Mouse (Mus musculus) left cerebral cortex, adult 9 months (tissue): ENCODE results near the gene Plscr3.
A peak's percentile ranks its signal among the peaks of the same experiment; 100 is the strongest.

ENCODE experiments used
- DNase-seq, 2 experiments: peaks; one replicate each; pipeline ENCODE4 v3.0.0; 2022; ENCODE audit warnings: low spot score in 2 of 2

Plscr3 gene

DNA sequence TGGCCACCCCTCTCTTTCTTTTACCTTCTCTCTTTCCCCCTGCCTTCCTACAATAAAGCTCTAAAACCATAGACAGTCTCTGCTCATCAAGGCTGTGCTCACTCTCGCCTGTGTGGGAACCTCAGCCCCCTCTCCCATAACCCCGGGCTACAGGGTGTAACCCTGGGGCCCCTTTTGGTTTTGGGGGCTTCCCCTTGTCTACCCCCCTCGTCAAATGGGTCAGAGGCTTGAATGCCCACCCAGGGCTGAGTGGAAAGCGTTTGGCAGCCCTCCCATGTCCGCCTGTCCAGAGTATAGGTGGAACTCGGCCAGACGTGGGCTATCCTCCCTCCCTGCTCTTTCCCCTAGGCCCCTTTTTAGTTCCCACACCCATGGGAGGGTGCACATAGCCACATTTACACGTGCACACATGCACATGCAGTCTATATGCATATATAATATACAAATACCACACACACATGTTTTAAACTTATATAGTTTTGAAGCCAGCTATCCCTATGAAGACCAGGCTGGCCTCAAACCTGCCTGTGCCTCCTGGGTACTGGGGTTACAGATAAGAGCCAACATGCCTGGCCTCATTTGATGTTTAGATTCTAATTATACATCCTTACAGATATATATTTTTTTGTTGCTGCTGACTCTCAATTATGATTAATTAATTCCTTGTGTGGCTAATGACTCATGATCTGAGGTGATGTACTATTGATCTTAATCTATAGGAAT, 18.1 kb downstream of the Plscr3 start:
- DNase-seq: no peak

DNA sequence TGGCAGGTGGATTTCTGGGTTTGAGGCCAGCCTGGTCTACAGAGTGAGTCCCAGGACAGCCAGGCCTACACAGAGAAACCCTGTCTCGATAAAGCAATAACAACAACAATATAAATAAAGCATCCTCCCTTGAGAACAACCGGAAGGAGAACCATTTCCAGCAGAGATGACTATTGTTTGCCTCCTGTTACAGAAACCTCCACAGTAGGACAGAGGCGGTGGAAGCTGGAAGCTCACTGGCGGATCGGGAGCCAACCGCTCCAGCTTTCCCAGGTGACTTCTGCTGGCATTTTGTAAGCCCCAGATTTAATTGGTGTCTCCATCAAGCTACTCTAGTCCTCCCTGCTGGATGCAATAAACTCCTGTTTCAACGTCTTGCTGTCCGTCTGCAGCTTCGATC, 19.4 kb downstream of the Plscr3 start:
- no peak for DNase-seq

- DNase-seq: no peak
These were observed 21.2 kb downstream of the Plscr3 start for GRCm38 (mm10) chr11:69867335-69867734.

GRCm38 (mm10) chr11:69870289-69871069, 24.3 kb downstream of the Plscr3 start:
- DNase-seq: no peak

DNA sequence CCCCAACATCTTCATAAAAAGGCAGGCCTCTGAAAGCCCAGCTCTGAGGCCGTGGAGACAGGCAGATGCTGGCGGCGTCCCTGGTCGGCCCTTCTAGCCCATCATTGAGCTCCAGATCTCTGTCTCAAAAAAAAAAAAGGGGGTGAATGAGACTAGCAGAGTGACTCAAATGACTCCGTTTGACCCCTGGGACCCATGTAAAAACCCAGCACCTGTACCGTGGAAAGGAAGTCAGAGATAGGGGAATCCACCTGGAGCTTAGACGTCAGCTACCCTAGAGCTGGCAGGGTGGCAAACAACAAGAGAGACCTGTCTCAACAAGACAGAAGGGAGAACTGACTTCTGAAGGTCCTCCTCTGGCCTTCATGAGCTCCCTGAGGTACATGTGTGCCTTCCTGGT, 25.6 kb downstream of the Plscr3 start:
- DNase-seq: no peak

DNA sequence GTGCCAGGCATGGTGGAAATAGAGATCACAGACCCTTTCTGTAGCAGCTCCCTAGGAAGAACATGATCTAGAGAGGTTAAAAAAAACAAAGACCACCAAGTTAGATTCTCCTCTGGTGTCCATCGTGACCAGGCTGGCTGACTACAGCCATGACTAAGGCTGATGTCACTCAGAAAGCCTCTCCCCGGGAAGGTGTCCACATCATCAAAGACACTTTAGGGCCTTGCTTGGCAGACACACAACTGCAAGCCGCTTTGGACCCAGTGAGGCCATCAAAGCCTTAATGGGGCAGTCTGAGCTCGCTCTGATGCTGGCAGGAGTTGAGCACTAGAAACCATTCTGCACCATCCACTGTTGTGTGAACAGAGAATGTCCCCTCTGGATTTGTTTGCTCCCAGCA, 26.3 kb downstream of the Plscr3 start:
- no peak for DNase-seq

GRCm38 (mm10) chr11:69876186-69876585, 30.0 kb downstream of the Plscr3 start:
- peak in 1 of 2 experiments; percentile 31 for DNase-seq

- peak in 1 of 2 experiments; percentile 78 for DNase-seq
These were observed 30.7 kb downstream of the Plscr3 start for GRCm38 (mm10) chr11:69876867-69877266.

- DNase-seq: no peak
These were observed 31.7 kb downstream of the Plscr3 start, which contains the start of gene Tmem95 for GRCm38 (mm10) chr11:69877878-69878277. Gene Tmem95 (minus strand): TSS chr11:69878018.

DNA sequence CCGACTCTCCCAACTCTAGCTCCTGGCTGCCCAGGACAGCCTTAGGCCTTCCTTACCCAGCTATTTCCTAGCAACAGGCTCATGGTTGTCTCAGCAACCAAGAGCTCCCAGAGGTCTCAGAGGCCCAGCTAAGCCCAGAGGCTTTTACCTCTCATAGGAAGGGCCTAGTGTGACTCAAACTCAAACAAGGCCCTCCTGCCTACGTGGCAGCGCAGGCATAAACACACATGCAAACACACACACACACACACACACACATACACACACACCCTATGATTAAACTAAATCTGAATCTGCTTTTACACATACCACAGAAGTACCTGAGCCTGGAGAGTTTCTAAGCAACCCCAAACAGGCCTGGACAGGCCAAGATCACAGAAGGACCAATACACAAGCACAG, 32.2 kb downstream of the Plscr3 start:
- no peak for DNase-seq

DNA sequence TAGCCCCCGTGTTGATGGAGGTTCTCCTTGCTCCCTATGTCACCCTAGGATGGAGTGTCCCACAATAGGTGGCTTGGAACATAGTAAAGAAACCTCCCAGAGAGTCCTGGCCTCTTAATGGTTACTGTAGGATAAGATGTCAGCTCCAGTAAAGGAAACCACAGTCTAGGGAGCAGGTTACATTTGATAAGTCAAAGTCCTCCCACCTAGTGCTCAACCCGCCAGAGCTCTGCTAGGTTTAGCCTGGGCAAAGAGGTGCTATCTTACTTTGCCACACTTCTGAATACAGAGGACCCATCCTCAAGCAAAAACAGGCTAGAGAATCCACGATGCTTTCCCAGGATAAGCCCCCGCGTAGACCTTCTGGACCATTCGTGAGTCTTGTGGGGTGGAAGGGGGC, 32.8 kb downstream of the Plscr3 start:
- no peak for DNase-seq

DNA sequence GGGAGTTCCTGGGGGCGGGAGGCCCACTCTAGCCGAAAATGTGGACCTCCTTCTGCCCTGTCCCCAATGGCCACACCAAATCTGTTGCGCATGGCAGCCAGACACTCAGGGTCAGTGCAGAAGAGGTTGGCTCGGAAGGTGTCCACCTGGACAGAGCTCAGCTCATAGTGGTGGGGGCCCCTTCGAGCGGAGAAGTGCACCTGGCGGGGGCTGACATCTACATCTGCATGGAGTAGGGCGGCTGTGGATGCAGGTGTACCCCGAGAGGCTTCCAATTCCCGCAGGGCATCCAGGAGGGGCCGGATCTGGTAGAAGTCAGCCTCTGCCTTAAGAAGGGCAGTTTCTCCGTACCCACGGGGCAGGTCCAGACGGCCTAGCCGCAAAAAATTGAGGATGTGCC, 33.5 kb downstream of the Plscr3 start:
- DNase-seq: no peak

DNA sequence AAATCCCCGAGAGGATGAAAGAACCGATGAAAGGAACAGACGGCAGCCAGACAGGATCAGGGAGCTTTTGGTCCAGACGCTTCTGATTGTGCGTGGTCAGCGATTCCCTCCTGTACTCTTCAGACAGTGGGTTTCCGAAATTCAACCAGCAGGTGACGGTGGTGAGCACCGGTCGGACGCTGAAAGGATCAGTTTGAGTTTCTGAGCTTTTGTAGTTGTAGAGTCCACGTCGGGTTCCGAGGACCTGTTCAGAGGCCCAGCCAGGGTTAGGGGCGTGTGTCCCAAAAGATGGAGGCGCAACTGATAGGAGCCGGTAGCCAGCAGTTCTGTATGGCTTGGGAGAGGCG, 34.3 kb downstream of the Plscr3 start:
- peak in 1 of 2 experiments; percentile 41 for DNase-seq

- peak in 1 of 2 experiments; percentile 73 for DNase-seq
These were observed 34.9 kb downstream of the Plscr3 start, which contains the start of gene Kctd11 for GRCm38 (mm10) chr11:69880853-69881603. Gene Kctd11 (minus strand): TSS chr11:69881406.

DNA sequence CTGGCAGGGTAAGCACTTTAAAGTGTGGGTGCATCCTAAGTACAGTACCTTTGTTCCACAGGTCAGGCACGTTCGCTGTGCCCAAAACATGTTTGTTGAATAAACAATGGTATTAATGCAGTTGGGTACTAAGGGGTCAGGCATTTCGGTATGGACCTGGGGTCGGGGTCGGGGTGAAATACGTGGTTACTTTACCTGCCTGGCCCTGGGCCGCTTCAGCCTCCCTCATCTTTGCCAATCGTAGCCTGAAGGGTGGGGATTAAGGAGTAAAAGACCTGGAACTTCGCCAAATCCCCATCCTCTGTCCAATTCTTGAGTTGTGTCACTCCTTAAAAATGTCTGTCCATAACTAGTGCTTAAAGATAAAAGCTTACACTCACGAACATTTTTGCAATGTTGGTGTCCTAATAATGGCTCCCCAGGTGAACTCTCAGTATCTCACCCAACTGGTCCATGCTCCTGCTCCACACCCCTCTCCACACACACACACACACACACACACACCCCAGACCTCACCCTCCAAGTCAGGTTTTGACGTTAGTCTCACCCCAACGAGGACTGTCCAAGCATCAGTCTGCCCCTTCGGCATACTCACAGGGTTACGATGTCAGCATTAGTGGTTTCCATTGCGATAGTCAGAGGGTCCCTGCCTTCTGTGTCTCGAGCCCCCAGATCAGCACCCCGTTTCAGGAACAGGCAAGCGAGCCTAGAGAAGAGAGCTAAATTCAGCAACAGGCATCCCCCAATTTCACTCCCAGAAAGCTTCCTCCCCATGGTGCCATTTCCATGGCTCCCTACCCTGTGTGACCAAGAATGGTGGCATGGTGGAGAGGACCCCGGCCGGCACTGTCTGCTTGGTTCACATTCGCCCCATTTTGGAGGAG, 35.9 kb downstream of the Plscr3 start:
- DNase-seq: no peak

DNA sequence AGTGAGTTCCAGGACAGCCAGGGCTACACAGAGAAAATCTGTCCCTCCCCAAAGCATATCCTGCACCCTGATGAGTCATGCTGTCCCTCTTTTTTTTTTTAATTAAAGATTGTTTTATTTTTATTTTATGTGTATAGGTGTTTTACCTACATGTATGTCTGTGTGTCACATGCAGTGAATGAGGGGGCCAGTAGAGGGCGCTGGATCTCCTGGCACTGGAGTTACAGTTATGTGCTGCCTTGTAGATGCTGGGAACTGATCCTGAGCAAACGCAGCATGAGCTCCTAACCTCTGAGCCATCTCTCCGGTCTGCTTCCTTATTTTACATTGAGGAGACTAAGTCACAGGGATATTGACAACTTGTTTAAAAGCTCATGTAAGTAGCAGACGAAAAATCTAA, 36.9 kb downstream of the Plscr3 start:
- no peak for DNase-seq

DNA sequence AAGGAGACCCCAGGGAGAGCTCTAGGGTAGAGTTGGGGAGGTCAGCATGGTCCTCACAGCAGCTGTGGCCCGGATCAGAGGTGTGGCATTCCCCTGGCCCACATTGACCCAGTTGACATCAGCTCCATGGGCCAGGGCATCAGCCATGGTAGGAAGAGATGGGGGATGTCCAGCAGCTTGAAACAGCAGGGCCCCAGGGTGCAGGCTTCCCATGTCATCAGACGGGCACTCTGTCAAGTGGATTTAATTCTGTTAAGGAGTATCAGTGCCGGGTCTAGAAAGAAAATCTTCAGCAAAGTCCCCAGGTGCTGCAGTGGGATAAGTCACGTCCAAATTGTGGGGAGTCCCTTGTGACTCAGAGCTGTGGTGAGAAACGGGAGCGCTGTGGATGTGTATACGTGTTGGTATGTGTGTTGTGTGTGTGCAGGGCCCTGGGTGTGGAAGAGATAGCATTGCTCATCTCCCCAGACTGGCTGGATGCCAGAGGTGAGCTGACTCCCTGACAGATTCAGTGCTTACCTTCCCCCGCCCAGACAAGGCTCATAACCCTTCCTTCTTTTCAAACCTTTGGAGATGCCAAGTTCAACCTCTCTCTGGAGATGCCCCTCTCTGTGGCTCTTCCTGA, 37.5 kb downstream of the Plscr3 start:
- DNase-seq: no peak

- DNase-seq: no peak
These were observed 38.1 kb downstream of the Plscr3 start for GRCm38 (mm10) chr11:69884240-69884639.

DNA sequence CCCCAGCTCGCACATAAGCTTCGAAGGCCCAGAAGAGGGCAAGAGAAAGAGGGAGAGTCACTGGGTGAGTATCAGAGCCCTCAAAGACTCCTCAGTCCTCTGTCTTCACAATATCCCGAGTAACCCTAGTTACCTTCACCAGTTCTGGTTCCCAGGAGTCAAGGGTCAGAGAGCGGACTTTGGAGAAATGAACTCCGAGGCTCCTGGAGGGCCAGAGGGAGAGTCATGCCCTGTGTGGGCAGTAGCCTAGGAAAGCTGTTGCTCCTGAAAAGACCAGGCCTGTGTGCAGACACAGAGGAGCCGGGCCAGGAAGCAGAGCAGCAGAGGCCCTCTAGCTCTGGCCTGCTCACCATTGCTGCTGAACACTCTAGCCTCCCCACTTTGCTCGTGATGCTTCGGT, 38.5 kb downstream of the Plscr3 start:
- DNase-seq: no peak

GRCm38 (mm10) chr11:69886907-69887635, 40.9 kb downstream of the Plscr3 start:
- DNase-seq: no peak
